Mouse (Mus musculus) erythroblast, embryonic 14.5 days (primary cell): ENCODE results near the gene Cacnb2. TPM values are rescaled to one million over a fixed set of nuclear protein-coding genes. Genes with fewer than 3 reads are reported as not detected.

Experiments used
- H3K27me3 ChIP-seq: 2 replicates; pipeline ENCODE4 v1.6.1; 2012; ENCODE audit warnings: inconsistent platforms; ENCODE audit not compliant: control insufficient read depth
- H3K36me3 ChIP-seq: 2 replicates; pipeline ENCODE4 v1.6.1; 2012; ENCODE audit warnings: mild to moderate bottlenecking, inconsistent platforms; ENCODE audit not compliant: control insufficient read depth
- H3K4me1 ChIP-seq: 2 replicates; pipeline ENCODE4 v1.6.1; 2012; ENCODE audit warnings: inconsistent platforms; ENCODE audit not compliant: control insufficient read depth
- H3K4me3 ChIP-seq: replicated peaks from 2 replicates; pipeline ENCODE3; 2012; ENCODE audit warnings: moderate library complexity, mild to moderate bottlenecking, inconsistent platforms
- H3K9me3 ChIP-seq: 2 replicates; pipeline ENCODE4 v1.6.1; 2012; ENCODE audit warnings: low read length, inconsistent platforms, mixed read lengths; ENCODE audit not compliant: control insufficient read depth
- GATA1 ChIP-seq: IDR thresholded peaks from 2 replicates; pipeline ENCODE4 v1.6.1; 2012; ENCODE audit warnings: low read length, inconsistent platforms, mixed read lengths
- TAL1 ChIP-seq: IDR thresholded peaks from 3 replicates; pipeline ENCODE4 v1.6.1; 2012; ENCODE audit warnings: low read length, inconsistent platforms, mixed read lengths
- polyA plus RNA-seq: library from polyadenylated mRNA; stranded (reverse); fragments of >175 nt; gene quantifications from 2 replicates; pipeline ENCODE4 v1.2.3, GENCODE M21; 2012

Cacnb2 gene
- polyA plus RNA-seq, 1 experiment: not detected

DNA sequence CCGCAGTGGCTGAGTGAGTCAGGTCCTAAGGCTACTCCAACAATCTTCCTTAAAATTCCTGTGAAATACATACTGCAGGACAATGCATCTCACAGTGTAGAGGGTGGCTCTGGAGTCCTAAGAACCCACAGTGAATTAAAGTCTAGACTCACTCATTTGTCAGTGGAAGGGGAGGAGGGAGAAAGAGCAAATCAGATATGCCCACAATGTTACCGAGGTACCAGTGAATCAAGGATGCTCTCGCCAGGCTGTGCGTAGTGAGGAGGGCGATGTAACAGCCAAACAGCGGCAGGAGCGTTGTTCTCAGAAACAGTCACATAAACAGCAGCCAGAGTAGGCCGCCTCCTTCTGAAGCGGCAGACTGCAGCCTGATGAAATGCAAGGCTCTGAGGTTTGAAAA lies 136.0 kb downstream of the Cacnb2 start:
- TF ChIP-seq TAL1: no peak
- TF ChIP-seq GATA1: no peak
- Histone ChIP-seq H3K36me3 (no peaks in the 10 kb centered on the region), H3K4me1 (no peaks in the 10 kb centered on the region), H3K27me3 (no peaks in the 10 kb centered on the region), H3K4me3 (no peak overlapping the region), H3K9me3 (no peaks in the 10 kb centered on the region)

GRCm38 (mm10) chr2:14739510-14739909 lies 136.6 kb downstream of the Cacnb2 start:
- no peak overlapping the region for H3K4me3 ChIP-seq
- TF ChIP-seq TAL1 (no peak), GATA1 (no peak)

GRCm38 (mm10) chr2:14740359-14740758 lies 137.5 kb downstream of the Cacnb2 start:
- H3K9me3 ChIP-seq: no peaks in the 10 kb centered on the region
- no peak overlapping the region for H3K4me3 ChIP-seq
- no peaks in the 10 kb centered on the region for H3K36me3 ChIP-seq
- no peaks in the 10 kb centered on the region for H3K27me3 ChIP-seq
- TF ChIP-seq GATA1: no peak
- TF ChIP-seq TAL1: no peak
- H3K4me1 ChIP-seq: no peaks in the 10 kb centered on the region

More at GRCm38 (mm10) chr2:14739510-14739909, 136.6 kb downstream of the Cacnb2 start:
- Histone ChIP-seq H3K4me1 (no peaks in the 10 kb centered on the region), H3K27me3 (no peaks in the 10 kb centered on the region), H3K9me3 (no peaks in the 10 kb centered on the region), H3K36me3 (no peaks in the 10 kb centered on the region)

DNA sequence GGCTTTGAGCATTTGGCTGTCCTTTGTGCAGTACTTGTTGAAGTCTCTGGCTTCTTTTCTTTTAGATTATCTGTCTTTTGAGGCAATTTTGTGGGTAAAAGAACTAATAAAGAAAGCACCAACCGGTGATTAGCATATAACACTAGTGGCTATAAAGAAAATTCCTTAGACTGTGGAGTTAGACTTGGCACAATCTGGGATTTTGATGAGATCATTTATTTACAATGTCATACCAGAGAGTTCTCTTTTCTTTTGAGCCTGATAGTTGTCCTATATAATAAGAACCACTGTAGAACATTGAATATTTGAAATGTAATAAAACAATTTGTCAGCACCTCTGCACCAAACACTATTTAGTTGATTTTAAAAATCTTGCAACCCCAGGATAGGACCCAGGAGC lies 141.9 kb downstream of the Cacnb2 start:
- H3K4me1 ChIP-seq: no peaks in the 10 kb centered on the region
- H3K4me3 ChIP-seq: no peak overlapping the region
- H3K9me3 ChIP-seq: no peaks in the 10 kb centered on the region
- no peaks in the 10 kb centered on the region for H3K36me3 ChIP-seq
- TF ChIP-seq GATA1: no peak
- no peak for TF ChIP-seq TAL1
- no peaks in the 10 kb centered on the region for H3K27me3 ChIP-seq

DNA sequence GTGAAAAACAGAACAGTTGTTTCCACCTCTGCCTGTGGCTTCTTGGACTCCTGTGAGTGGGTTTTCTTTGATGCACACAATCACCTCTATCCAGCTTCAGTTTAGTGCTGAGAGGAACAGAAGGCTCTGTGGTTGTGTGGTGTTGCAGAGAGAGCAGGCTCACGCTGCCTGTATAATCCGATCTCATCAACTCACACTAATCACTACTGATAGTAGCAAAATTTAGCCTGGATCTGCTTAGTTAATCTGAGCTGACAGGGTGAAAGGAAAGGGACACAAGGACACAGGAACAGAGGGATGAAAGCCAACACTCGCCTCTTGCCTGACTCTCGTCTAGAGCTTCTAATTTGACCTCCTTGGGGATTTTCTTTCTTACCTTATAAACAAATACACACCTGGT lies 160.0 kb downstream of the Cacnb2 start:
- Histone ChIP-seq H3K36me3 (no peaks in the 10 kb centered on the region), H3K4me3 (no peak overlapping the region), H3K9me3 (no peaks in the 10 kb centered on the region), H3K4me1 (no peaks in the 10 kb centered on the region), H3K27me3 (no peaks in the 10 kb centered on the region)
- TF ChIP-seq GATA1 (no peak), TAL1 (no peak)

DNA sequence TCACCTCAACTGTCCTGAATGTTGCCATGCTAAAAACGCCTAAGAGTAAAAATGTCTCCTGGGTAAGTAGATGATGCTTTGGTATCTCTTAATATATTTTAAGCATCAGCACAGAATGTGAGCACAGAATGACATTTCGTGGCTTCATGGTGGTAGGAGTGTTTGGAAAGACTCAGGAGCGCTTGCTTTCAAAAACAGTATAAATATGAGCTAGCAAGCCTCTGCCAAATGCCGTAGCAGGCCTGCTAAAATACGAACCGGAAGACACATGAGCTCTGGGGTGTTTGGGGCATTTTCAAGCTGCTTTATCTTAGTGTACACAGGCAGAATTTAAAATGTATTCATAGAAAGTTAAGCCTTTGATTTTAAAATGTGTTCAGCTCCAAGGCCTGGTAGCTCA lies 161.0 kb downstream of the Cacnb2 start:
- H3K36me3 ChIP-seq: no peaks in the 10 kb centered on the region
- no peak overlapping the region for H3K4me3 ChIP-seq
- TF ChIP-seq TAL1: no peak
- TF ChIP-seq GATA1: no peak

GRCm38 (mm10) chr2:14769448-14769847 lies 166.6 kb downstream of the Cacnb2 start:
- Histone ChIP-seq H3K27me3 (no peaks in the 10 kb centered on the region), H3K9me3 (no peaks in the 10 kb centered on the region), H3K4me3 (no peak overlapping the region), H3K36me3 (no peaks in the 10 kb centered on the region), H3K4me1 (no peaks in the 10 kb centered on the region)
- TF ChIP-seq TAL1 (no peak), GATA1 (no peak)

More for the DNA sequence above, 161.0 kb downstream of the Cacnb2 start:
- Histone ChIP-seq H3K4me1 (no peaks in the 10 kb centered on the region), H3K9me3 (no peaks in the 10 kb centered on the region), H3K27me3 (no peaks in the 10 kb centered on the region)

GRCm38 (mm10) chr2:14770635-14771034 lies 167.7 kb downstream of the Cacnb2 start:
- Histone ChIP-seq H3K4me3 (no peak overlapping the region), H3K4me1 (no peaks in the 10 kb centered on the region), H3K36me3 (no peaks in the 10 kb centered on the region), H3K9me3 (no peaks in the 10 kb centered on the region), H3K27me3 (no peaks in the 10 kb centered on the region)
- TF ChIP-seq TAL1 (no peak), GATA1 (no peak)

DNA sequence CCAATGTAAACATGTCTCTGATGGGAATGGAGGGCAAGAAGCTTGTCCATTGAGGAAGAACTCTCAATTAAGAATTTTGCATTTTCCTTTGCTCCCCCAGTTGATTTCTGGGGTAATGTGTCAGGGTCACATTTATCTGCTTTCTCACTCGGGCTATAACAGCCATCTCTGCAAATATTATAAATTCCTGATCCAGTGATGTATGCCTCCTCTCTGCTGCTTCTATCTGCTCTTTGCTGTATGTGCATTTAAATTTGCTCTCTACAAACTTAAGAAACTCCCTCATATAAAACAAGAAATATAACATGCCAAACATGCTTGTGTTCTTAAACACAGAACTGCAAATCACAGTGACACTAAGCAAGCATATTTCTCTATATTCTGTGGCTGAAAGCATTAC lies 171.5 kb downstream of the Cacnb2 start:
- TF ChIP-seq TAL1 (no peak), GATA1 (no peak)
- H3K36me3 ChIP-seq: no peaks in the 10 kb centered on the region
- H3K4me3 ChIP-seq: no peak overlapping the region
- H3K4me1 ChIP-seq: no peaks in the 10 kb centered on the region
- H3K27me3 ChIP-seq: no peaks in the 10 kb centered on the region
- no peaks in the 10 kb centered on the region for H3K9me3 ChIP-seq

GRCm38 (mm10) chr2:14774857-14775495 lies 172.1 kb downstream of the Cacnb2 start:
- no peaks in the 10 kb centered on the region for H3K27me3 ChIP-seq
- H3K36me3 ChIP-seq: no peaks in the 10 kb centered on the region
- H3K4me3 ChIP-seq: no peak overlapping the region
- no peaks in the 10 kb centered on the region for H3K9me3 ChIP-seq
- TF ChIP-seq GATA1 (no peak), TAL1 (no peak)
- no peaks in the 10 kb centered on the region for H3K4me1 ChIP-seq
